Mouse (Mus musculus) midbrain, embryonic 14.5 days (tissue): ENCODE measurements at regions not wholly inside any gene's neighbourhood (a gene's known extent, or its start where the extent isn't known, plus 50 kb on each side); places are given as distances from the start of the nearest gene placed in this dataset.

Source experiments
- ATAC-seq: fragments of 200-750 bp; cut with Nextera tagmentation; 2 replicates; pipeline ENCODE4 v1.8.0; 2017; ENCODE audit warnings: moderate number of reproducible peaks, moderate library complexity; ENCODE audit not compliant: low FRiP score, low TSS enrichment
- DNase-seq: peaks from one replicate; pipeline ENCODE4 v3.0.0-alpha.2; 2015
- H3K27ac ChIP-seq: fragments of 300-500 bp; sonication (generic); replicated peaks from 2 replicates; pipeline ENCODE4 v1.5.1; 2014; ENCODE audit warnings: mild to moderate bottlenecking, low read depth, low read length, moderate library complexity
- H3K27me3 ChIP-seq: fragments of 300-500 bp; sonication (generic); 2 replicates; pipeline ENCODE4 v1.6.1; 2014; ENCODE audit warnings: low read length, control low read depth, mixed read lengths; ENCODE audit not compliant: control insufficient read depth, insufficient read depth
- H3K36me3 ChIP-seq: fragments of 300-500 bp; sonication (generic); 2 replicates; pipeline ENCODE4 v1.6.1; 2014; ENCODE audit warnings: low read length, control low read depth; ENCODE audit not compliant: control insufficient read depth, insufficient read depth
- H3K4me1 ChIP-seq: fragments of 300-500 bp; sonication (generic); 2 replicates; pipeline ENCODE4 v1.6.1; 2014; ENCODE audit warnings: mild to moderate bottlenecking, antibody characterized with exemption, low read length, control low read depth; ENCODE audit not compliant: control insufficient read depth, insufficient read depth
- H3K4me2 ChIP-seq: fragments of 300-500 bp; sonication (generic); 2 replicates; pipeline ENCODE4 v1.6.1; 2014; ENCODE audit warnings: mild to moderate bottlenecking, low read length, moderate library complexity
- H3K4me3 ChIP-seq: fragments of 300-500 bp; sonication (generic); replicated peaks from 2 replicates; pipeline ENCODE4 v1.5.1; 2014; ENCODE audit warnings: low read depth, low read length
- H3K9ac ChIP-seq: fragments of 300-500 bp; sonication (generic); replicated peaks from 2 replicates; pipeline ENCODE4 v1.6.1; 2014; ENCODE audit warnings: mild to moderate bottlenecking, low read length, moderate library complexity
- H3K9me3 ChIP-seq: fragments of 300-500 bp; sonication (generic); 2 replicates; pipeline ENCODE4 v1.6.1; 2016; ENCODE audit warnings: low read length, control low read depth, mixed read lengths; ENCODE audit not compliant: control insufficient read depth
- WGBS: fragments of 180-500 bp; shearing (Covaris S2); extraction: QIAGEN DNeasy Blood & Tissue Kit; methylation state at CpG from one replicate; pipeline ENCODE4 v1.1.7; 2014; 5-methylcytosine and 5-hydroxymethylcytosine counted together

DNA sequence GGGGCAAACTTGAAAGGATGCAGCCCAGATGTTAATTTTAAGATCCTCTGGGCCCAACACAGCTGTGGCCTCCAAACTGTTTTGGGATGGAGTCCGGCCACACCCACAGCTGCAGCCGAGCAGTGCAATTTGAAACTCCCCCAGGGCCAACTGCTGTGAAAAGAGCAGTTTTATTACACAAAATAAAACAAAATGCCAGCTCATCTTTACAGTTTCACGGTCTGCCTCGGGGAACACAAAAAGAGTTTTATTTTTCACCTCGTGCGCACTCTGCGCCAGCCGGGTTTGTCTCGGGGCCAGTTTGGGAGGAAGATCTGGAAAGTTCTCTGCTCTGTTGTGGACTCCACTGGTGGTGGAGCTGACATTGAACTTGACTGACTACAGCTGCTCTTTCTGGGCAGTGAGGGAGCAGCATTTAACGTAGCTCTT is 174.8 kb downstream of the Mtx2 start:
- no peak overlapping the region for H3K9ac ChIP-seq
- ATAC-seq (no peak), DNase-seq (no peak)
- no peaks in the 10 kb centered on the region for H3K9me3 ChIP-seq
- H3K4me3 ChIP-seq, result no peak overlapping the region
- H3K4me2 ChIP-seq, result no peak overlapping the region
- H3K27ac ChIP-seq, result no peak overlapping the region
- H3K27me3 ChIP-seq, result no peaks in the 10 kb centered on the region
- H3K4me1 ChIP-seq, result no peaks in the 10 kb centered on the region
- WGBS, result 71% methylated on average over 10 of the region's 10 CpGs
- no peaks in the 10 kb centered on the region for H3K36me3 ChIP-seq

DNA sequence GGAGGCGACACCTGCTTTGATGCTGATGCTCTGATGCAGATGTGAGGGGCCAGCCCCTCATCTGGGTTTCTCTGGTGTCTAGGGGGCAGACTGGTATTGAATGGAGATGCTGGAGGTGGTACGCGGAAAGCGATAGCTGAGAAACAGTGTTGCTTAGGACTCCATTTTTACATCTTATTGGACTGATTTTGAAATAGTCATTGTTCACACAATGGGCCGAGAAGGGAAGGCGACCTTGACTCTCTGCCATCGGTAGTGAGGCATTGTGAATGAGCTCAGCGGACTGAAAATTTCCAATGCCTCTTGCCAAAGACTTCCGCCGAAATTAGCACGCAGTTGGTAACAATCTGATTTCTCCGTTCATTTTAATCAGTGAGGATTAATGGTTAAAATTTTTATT is 177.0 kb downstream of the Mtx2 start:
- no peak for ATAC-seq

DNA sequence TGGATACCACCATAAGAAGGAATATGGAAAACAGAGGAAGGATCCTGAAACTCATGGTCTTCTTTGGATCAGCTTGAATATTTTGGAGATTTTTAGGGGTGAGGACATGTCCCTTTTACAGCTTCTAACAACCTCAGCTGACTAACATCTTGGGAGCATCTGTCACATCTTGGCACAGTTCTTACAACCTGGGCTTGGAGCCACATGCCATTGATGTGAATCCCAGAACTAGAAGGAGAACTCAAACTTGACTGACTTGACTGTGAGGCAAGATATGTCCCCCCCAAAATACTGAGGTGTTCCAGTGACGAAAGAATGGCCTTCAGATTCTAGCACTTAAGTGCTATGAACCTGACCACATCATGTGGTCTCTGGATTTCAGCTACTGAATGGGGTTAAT is 182.5 kb downstream of the Mtx2 start:
- no peaks in the 10 kb centered on the region for H3K9me3 ChIP-seq
- H3K4me2 ChIP-seq, result no peak overlapping the region
- no peaks in the 10 kb centered on the region for H3K27me3 ChIP-seq
- 86% methylated on average over 1 of the region's 1 CpGs for WGBS
- no peaks in the 10 kb centered on the region for H3K36me3 ChIP-seq
- H3K27ac ChIP-seq, result no peak overlapping the region
- H3K4me3 ChIP-seq, result no peak overlapping the region
- ATAC-seq (no peak), DNase-seq (no peak)
- H3K9ac ChIP-seq, result no peak overlapping the region
- no peaks in the 10 kb centered on the region for H3K4me1 ChIP-seq

More for the DNA sequence above, 177.0 kb downstream of the Mtx2 start:
- DNase-seq, result peak; percentile 35
- no peaks in the 10 kb centered on the region for H3K36me3 ChIP-seq
- no peak overlapping the region for H3K9ac ChIP-seq
- no peaks in the 10 kb centered on the region for H3K27me3 ChIP-seq
- no peak overlapping the region for H3K4me3 ChIP-seq
- H3K4me2 ChIP-seq, result peak overlapping the region; percentile 33
- H3K9me3 ChIP-seq, result no peaks in the 10 kb centered on the region
- 58% methylated on average over 12 of the region's 12 CpGs for WGBS
- H3K27ac ChIP-seq, result no peak overlapping the region
- no peaks in the 10 kb centered on the region for H3K4me1 ChIP-seq

DNA sequence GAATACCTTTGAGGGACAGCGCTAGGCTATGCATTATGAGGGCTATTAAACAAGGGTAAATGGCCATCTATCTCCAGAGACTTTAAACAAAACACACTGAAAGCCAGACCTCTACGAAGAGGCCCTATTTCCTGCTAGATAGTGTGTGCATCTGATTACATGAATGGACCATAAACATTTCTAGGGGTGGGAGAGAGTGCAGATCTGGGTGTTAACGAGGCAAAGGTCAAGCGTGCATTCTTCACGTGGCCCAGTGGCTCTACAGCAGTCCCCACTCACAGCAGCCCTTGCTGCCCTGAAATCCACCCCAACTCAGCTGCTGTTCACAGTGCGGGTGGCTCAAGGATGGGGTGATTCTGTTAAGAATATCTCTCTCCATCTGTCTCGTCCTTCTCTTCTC is 185.0 kb downstream of the Mtx2 start:
- H3K36me3 ChIP-seq, result no peaks in the 10 kb centered on the region
- no peaks in the 10 kb centered on the region for H3K4me1 ChIP-seq
- ATAC-seq (no peak), DNase-seq (no peak)
- 87% methylated on average over 7 of the region's 7 CpGs for WGBS
- no peak overlapping the region for H3K9ac ChIP-seq
- H3K9me3 ChIP-seq, result no peaks in the 10 kb centered on the region
- no peak overlapping the region for H3K4me2 ChIP-seq
- no peak overlapping the region for H3K4me3 ChIP-seq
- no peaks in the 10 kb centered on the region for H3K27me3 ChIP-seq
- H3K27ac ChIP-seq, result no peak overlapping the region

DNA sequence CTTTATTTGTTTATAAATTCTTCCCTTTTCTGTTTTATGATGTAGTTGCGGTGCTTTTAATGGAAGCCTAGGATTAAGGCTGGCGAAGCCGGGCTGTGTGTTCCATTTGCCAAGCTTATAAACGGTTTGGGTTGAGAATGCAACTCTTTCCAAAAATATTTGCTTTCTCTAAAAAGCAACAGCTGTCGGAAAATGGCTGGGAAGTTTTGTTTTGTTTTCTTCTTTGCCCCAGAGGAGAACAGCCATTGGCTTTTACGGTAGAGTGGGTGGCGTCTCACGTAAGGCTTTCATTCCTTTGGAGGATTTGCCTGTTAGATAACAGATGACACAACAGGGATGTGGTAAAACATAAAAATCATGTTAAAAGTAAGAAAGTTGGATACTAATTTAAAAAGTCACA is 186.4 kb downstream of the Mtx2 start:
- Histone ChIP-seq H3K9me3 (no peaks in the 10 kb centered on the region), H3K4me3 (no peak overlapping the region), H3K27me3 (no peaks in the 10 kb centered on the region), H3K36me3 (no peaks in the 10 kb centered on the region), H3K4me1 (no peaks in the 10 kb centered on the region), H3K4me2 (no peak overlapping the region), H3K27ac (no peak overlapping the region), H3K9ac (no peak overlapping the region)
- DNase-seq (no peak), ATAC-seq (no peak)
- 90% methylated on average over 8 of the region's 8 CpGs for WGBS

DNA sequence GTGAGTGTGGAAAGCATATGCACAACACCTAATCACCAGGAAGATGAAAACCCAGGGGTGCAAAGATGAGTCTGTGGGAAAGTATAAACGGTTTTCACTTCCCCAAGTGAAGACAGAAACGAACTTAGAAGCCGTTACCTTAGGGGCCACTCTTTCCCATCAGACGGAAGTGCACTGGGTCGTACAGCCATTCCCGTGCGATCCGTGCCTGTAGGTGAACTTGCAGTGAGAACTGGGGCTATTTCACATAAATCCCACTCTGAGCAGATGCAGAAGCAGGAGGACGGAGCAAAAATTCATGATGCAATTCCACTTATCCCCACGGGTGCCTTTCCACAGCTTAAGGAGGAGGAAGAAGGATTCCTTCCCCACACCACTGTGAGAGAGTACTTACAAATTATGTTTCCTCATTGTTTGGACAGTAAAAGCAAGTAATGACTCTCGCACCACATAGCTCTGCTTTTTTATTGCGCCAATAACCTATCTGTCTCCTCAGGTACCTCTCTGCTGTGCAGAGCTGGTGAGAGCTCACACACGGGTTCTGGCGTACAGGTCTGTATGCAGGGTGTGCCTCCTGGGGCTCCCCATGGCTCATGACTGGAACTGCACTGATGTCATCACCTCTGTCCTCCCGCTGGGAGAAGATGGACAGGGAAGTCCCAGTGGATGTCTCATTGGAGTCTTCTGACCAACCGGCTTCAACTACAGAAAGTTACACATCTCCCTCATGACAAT is 189.6 kb downstream of the Mtx2 start:
- Histone ChIP-seq H3K36me3 (no peaks in the 10 kb centered on the region), H3K4me3 (no peak overlapping the region), H3K27ac (no peak overlapping the region), H3K4me1 (no peaks in the 10 kb centered on the region), H3K9me3 (no peaks in the 10 kb centered on the region), H3K4me2 (no peak overlapping the region), H3K9ac (no peak overlapping the region), H3K27me3 (no peaks in the 10 kb centered on the region)
- 86% methylated on average over 16 of the region's 16 CpGs for WGBS
- ATAC-seq (no peak), DNase-seq (no peak)

DNA sequence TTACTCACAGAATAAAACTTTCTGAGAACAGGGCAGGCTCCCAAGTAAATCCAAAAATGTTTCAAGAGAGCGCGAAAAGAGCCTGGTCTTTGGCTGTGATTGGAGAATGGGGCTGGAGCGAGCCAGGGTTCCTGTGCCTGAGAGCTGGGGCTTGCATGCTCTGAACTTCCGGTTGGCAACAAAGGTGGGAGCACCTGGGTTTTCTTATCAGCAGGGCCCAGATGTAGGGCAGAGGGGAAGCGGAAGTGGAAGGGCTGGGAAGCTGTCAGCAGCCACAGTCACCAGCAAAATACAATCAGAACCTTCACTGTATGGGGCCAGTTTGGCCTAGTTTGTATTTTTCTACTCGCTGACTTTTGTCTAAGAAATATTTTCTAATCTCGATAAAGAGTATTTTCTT is 193.9 kb downstream of the Mtx2 start:
- no peak overlapping the region for H3K27ac ChIP-seq
- H3K4me1 ChIP-seq, result no peaks in the 10 kb centered on the region
- no peaks in the 10 kb centered on the region for H3K36me3 ChIP-seq
- no peak overlapping the region for H3K9ac ChIP-seq
- WGBS, result 89% methylated on average over 7 of the region's 7 CpGs
- H3K4me2 ChIP-seq, result no peak overlapping the region
- ATAC-seq (no peak), DNase-seq (no peak)
- H3K9me3 ChIP-seq, result no peaks in the 10 kb centered on the region
- H3K27me3 ChIP-seq, result no peaks in the 10 kb centered on the region
- no peak overlapping the region for H3K4me3 ChIP-seq

DNA sequence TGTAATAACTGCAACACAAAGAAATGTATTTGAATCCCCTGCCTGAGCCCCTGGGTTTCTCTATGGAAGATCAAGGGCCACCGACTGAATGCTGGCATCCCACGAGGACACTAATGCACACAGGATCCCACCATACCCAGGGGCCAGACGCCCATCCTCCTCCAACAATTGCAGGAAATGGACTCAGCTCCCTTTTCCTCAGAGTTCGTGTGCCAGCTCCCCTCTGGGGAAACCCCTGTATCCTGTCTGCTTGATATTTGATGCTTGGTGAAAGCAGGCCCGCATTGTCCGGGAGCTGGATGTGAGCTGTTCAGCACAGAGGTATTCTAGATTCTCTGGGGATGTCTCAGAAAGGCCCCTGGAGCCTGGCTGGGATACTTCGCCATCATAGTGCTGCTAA is 196.0 kb downstream of the Mtx2 start:
- H3K27ac ChIP-seq, result no peak overlapping the region
- no peaks in the 10 kb centered on the region for H3K4me1 ChIP-seq
- H3K4me3 ChIP-seq, result no peak overlapping the region
- no peak overlapping the region for H3K9ac ChIP-seq
- ATAC-seq, result no peak
- WGBS, result 81% methylated on average over 7 of the region's 7 CpGs
- DNase-seq, result no peak
- H3K9me3 ChIP-seq, result no peaks in the 10 kb centered on the region
- no peak overlapping the region for H3K4me2 ChIP-seq
- no peaks in the 10 kb centered on the region for H3K27me3 ChIP-seq
- H3K36me3 ChIP-seq, result no peaks in the 10 kb centered on the region

DNA sequence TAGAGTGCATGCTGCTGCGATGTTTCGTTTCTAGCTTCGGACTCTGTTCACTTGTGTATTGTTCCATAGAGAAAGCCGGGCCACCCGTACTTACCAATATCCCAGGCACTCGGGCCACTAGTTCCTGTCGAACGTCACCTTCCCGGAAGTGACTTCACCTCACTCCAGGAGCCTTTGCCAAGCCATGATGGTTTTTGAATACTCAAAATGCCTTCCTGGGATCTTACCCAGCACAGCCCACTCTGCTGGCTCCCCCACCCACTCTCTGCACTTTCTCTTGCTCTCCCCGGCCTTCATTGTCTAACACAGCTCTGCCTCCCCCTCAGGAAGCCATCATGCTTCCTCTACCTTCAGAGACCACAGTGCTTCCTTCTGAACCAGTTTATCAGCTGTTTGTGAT is 202.5 kb downstream of the Mtx2 start:
- Histone ChIP-seq H3K4me3 (no peak overlapping the region), H3K4me2 (no peak overlapping the region), H3K9me3 (no peaks in the 10 kb centered on the region), H3K27ac (no peak overlapping the region), H3K27me3 (no peaks in the 10 kb centered on the region), H3K9ac (no peak overlapping the region), H3K4me1 (0 out of 2 replicates have a peak, but pooled peaks cover 7% of the 10 kb centered on the region), H3K36me3 (no peaks in the 10 kb centered on the region)
- DNase-seq (no peak), ATAC-seq (no peak)
- WGBS, result 90% methylated on average over 10 of the region's 10 CpGs
